Mouse (Mus musculus) midbrain, embryonic 16.5 days (tissue): ENCODE measurements around the gene Ctnnbip1. TPM values are rescaled to one million over a fixed set of nuclear protein-coding genes. Genes with fewer than 3 reads are reported as not detected.

Source experiments
- ATAC-seq: fragments of 200-750 bp; cut with Nextera tagmentation; 2 replicates; pipeline ENCODE4 v1.8.0; 2017; ENCODE audit warnings: moderate TSS enrichment
- H3K27ac ChIP-seq: fragments of 300-500 bp; sonication (generic); 2 replicates; pipeline ENCODE4 v1.5.1; 2014; ENCODE audit warnings: mild to moderate bottlenecking, low read length, mixed read lengths
- H3K27me3 ChIP-seq: fragments of 300-500 bp; sonication (generic); 2 replicates; pipeline ENCODE4 v1.6.1; 2014; ENCODE audit warnings: low read depth, low read length, mixed read lengths; ENCODE audit not compliant: control insufficient read depth, insufficient read depth
- H3K36me3 ChIP-seq: fragments of 300-500 bp; sonication (generic); 2 replicates; pipeline ENCODE4 v1.6.1; 2014; ENCODE audit warnings: mild to moderate bottlenecking, low read length, moderate library complexity, mixed read lengths; ENCODE audit not compliant: control insufficient read depth, insufficient read depth
- H3K4me1 ChIP-seq: fragments of 300-500 bp; sonication (generic); 2 replicates; pipeline ENCODE4 v1.6.1; 2014; ENCODE audit warnings: mild to moderate bottlenecking, low read length, mixed read lengths; ENCODE audit not compliant: control insufficient read depth, insufficient read depth
- H3K4me2 ChIP-seq: fragments of 300-500 bp; sonication (generic); 2 replicates; pipeline ENCODE4 v1.6.1; 2014; ENCODE audit warnings: mild to moderate bottlenecking, low read length, mixed read lengths
- H3K4me3 ChIP-seq: fragments of 300-500 bp; sonication (generic); 2 replicates; pipeline ENCODE4 v1.5.1; 2014; ENCODE audit warnings: low read depth, mild to moderate bottlenecking, low read length, moderate library complexity, mixed read lengths
- H3K9ac ChIP-seq: fragments of 300-500 bp; sonication (generic); 2 replicates; pipeline ENCODE4 v1.6.1; 2014; ENCODE audit warnings: low read depth, low read length, mixed read lengths
- H3K9me3 ChIP-seq: fragments of 300-500 bp; sonication (generic); replicated peaks from 2 replicates; pipeline ENCODE4 v1.6.1; 2014; ENCODE audit warnings: mild to moderate bottlenecking, low read length, mixed read lengths; ENCODE audit not compliant: control insufficient read depth, poor library complexity, severe bottlenecking
- WGBS: fragments of 180-500 bp; shearing (Covaris S2); extraction: QIAGEN DNeasy Blood & Tissue Kit; methylation state at CpG from one replicate; pipeline ENCODE4 v1.1.7; 2014; 5-methylcytosine and 5-hydroxymethylcytosine counted together
- polyA plus RNA-seq: library from polyadenylated mRNA; unstranded; fragments of >200 nt; fragmentation: Nextera tagmentation; extraction: Ambion mirVana; gene quantifications from 2 replicates; pipeline ENCODE4 v1.2.1, GENCODE M21; 2015

The Ctnnbip1 gene
- polyA plus RNA-seq, 1 experiment from 2014 or later, result 111 TPM

DNA sequence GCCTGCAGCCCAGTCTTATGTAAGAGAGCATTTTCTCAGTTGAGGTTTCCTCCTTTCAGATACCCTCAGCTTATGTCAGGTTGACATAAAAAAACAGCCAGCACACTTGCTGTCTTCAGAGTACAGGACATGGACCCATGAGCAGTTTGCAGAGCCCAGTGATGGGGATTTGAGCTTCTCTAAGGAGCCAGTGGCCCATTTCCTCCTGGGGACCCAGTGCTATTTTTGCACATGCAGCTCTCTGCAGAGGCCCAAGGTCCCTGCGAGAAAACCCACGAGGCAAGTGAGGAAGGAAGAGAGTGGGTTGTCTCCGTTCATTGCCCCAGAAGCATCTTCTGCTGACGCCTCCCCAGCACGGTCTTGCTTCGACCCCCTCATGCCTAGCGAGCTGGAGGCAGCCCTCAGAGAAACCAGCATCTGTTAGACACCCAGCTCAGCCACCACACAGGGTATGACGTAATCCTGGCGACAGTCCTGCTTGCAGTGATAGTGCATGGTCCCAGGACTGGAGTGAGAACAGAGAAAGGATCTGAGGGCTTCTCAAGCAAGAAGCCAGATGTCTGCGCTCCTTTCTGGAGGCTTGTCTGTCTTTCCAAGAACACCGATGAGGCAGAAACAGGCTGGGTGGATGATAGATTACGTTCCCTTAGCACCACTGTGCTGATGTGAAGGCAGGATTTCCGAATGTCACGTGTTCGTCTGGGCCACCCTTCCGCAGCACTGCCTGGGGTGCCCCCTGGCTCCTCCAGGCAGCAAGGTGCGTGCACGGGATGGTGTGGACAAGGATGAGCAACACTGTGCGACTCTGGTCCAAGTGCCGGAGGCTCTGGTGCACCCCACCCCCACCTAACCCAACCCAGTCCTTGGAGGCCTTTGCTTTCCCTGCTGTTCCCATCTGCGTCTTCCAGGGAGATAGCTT lies 44.2 kb downstream of the Ctnnbip1 start:
- H3K9ac ChIP-seq, result peak overlapping the region; percentile 35; the same call in 1 of the 2 replicates
- peak overlapping the region; percentile 17 for H3K4me2 ChIP-seq
- peaks cover 3% of the 10 kb centered on the region; the same call in 1 of the 2 replicates for H3K9me3 ChIP-seq
- H3K27ac ChIP-seq, result peak overlapping the region; percentile 75
- WGBS, result 53% methylated on average over 21 of the region's 21 CpGs
- H3K27me3 ChIP-seq, result no peaks in the 10 kb centered on the region
- H3K36me3 ChIP-seq, result peaks cover 4% of the 10 kb centered on the region; the same call in 1 of the 2 replicates
- ATAC-seq, result peak; percentile 43
- no peak overlapping the region for H3K4me3 ChIP-seq
- peaks cover 17% of the 10 kb centered on the region for H3K4me1 ChIP-seq

DNA sequence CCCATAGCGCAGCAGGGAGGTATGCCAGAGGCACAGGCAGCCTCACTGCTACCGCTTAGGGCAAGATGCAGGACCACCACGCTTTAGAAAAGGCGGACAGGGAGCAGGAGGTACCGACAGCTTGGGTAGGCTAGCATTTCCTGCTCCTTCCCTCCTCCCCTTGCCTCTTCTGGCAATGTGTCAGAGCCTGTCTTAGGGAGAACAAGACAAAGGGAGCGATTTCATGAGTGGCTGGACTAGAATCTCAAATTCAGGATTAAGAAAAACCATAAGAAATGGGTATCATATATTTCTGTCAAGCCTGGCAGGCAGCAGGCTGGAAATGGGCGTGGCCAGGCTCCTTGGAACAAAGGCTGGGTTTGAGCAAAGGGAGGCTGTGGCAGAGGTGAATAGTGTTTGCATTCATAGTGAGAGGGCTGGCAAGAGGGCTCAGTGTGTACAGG lies 44.9 kb downstream of the Ctnnbip1 start:
- Histone ChIP-seq H3K4me2 (peak overlapping the region; percentile 17), H3K4me3 (no peak overlapping the region), H3K36me3 (peaks cover 4% of the 10 kb centered on the region; the same call in 1 of the 2 replicates), H3K4me1 (peaks cover 20% of the 10 kb centered on the region), H3K27ac (peak overlapping the region; percentile 75), H3K9me3 (peaks cover 3% of the 10 kb centered on the region; the same call in 1 of the 2 replicates), H3K27me3 (no peaks in the 10 kb centered on the region), H3K9ac (peak overlapping the region; percentile 35; the same call in 1 of the 2 replicates)
- peak; percentile 22; the same call in 1 of the 2 replicates for ATAC-seq
- WGBS, result 16% methylated on average over 7 of the region's 7 CpGs

DNA sequence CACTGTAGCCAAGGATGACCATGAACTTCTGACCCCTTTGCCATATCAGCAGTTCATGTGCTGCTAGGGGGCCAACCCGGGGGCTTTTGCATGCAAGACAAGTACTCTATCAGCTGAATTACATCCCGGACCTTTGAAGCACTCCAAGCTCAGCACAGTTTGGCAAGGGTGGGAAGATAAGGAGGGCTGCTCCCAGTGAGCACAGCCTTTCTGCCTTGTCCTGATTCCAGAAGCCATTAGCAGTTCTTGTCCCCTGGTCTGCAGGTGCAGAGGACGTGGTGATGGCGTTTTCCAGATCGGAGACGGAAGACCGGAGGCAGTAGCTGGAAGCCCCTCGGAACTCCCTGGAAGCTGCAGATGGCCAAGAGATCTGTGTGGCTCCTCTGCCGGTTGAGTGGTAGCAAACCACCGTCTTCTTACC lies 45.9 kb downstream of the Ctnnbip1 start:
- H3K9ac ChIP-seq, result no peak overlapping the region
- no peaks in the 10 kb centered on the region for H3K27me3 ChIP-seq
- H3K9me3 ChIP-seq, result peaks cover 3% of the 10 kb centered on the region; the same call in 1 of the 2 replicates
- no peak overlapping the region for H3K4me3 ChIP-seq
- ATAC-seq, result no peak
- 81% methylated on average over 10 of the region's 10 CpGs for WGBS
- peaks cover 4% of the 10 kb centered on the region; the same call in 1 of the 2 replicates for H3K36me3 ChIP-seq
- H3K27ac ChIP-seq, result peak overlapping the region; percentile 50; the same call in 1 of the 2 replicates
- H3K4me1 ChIP-seq, result peaks cover 20% of the 10 kb centered on the region
- peak overlapping the region; percentile 26; the same call in 1 of the 2 replicates for H3K4me2 ChIP-seq

- WGBS, result 41% methylated on average over 20 of the region's 20 CpGs
- Histone ChIP-seq H3K9me3 (peaks cover 3% of the 10 kb centered on the region; the same call in 1 of the 2 replicates), H3K27ac (peak overlapping the region; percentile 83), H3K4me2 (peak overlapping the region; percentile 43), H3K27me3 (no peaks in the 10 kb centered on the region), H3K9ac (peak overlapping the region; percentile 23; the same call in 1 of the 2 replicates), H3K36me3 (peaks cover 4% of the 10 kb centered on the region; the same call in 1 of the 2 replicates), H3K4me1 (peaks cover 20% of the 10 kb centered on the region), H3K4me3 (no peak overlapping the region)
- peak; percentile 68 for ATAC-seq
Observed at GRCm38 (mm10) chr4:149564452-149565407, 46.7 kb downstream of the Ctnnbip1 start.

DNA sequence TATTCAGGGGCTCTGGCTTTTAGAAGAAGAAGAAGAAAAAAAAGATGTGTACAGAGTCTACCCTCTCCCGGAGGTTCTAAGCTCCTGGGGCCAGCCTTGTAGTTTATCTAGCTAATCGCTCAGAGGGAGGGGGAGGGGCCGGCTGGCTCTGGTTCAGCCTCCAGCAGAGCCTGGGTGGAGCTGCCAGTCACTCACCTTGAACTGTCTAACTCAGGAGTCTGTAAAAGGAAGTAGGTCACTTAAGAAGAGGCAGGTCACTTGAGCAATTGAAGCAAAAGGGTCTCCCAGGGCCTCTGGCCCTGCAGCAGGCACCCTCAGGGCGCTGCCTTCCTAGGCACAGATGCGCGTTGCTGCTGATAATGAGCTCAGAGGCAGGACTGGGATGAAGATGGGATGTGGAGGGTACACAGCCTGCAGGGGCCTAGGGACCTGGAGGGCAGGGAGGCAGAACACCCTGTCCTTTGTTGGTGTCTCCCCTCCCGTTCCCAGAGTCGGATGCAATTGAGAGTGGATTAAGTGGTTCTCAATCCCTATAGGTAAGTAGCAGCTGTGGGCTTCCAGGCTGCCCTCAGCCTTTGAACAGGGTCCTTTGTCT lies 49.5 kb downstream of the Ctnnbip1 start:
- Histone ChIP-seq H3K4me2 (no peak overlapping the region), H3K36me3 (no peaks in the 10 kb centered on the region), H3K9me3 (no peaks in the 10 kb centered on the region), H3K4me3 (no peak overlapping the region), H3K4me1 (peaks cover 17% of the 10 kb centered on the region), H3K27me3 (no peaks in the 10 kb centered on the region), H3K27ac (no peak overlapping the region), H3K9ac (no peak overlapping the region)
- ATAC-seq, result no peak
- 12% methylated on average over 8 of the region's 8 CpGs for WGBS

DNA sequence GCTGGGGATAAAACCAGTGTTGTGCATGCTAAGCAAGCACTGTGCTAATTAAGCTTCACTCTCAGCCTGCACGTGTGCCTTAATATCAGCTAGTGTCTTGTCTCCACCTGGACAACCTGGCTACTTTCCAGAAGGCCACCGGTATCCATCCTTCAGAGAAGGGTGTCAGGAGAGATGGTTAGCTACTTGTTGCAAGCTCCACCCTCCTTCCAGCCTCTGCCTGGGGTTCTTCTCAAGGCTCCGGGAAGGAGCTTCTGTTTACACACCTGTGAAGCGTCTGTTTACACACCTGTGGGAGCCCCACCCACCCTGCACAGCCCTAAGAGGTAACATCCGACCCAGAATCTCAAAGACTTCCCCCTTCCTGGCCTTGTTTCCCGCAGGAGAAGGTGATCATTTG lies 50.6 kb downstream of the Ctnnbip1 start:
- Histone ChIP-seq H3K36me3 (no peaks in the 10 kb centered on the region), H3K27me3 (no peaks in the 10 kb centered on the region), H3K4me1 (peaks cover 11% of the 10 kb centered on the region), H3K9ac (no peak overlapping the region), H3K4me2 (no peak overlapping the region), H3K4me3 (no peak overlapping the region), H3K27ac (no peak overlapping the region), H3K9me3 (no peaks in the 10 kb centered on the region)
- WGBS, result 74% methylated on average over 6 of the region's 6 CpGs
- ATAC-seq, result no peak

- H3K27ac ChIP-seq, result no peak overlapping the region
- WGBS, result 82% methylated on average over 6 of the region's 6 CpGs
Observed at GRCm38 (mm10) chr4:149569781-149570497, 51.9 kb downstream of the Ctnnbip1 start.

GRCm38 (mm10) chr4:149570498-149570863 lies 52.4 kb downstream of the Ctnnbip1 start:
- ATAC-seq, result no peak
- Histone ChIP-seq H3K4me2 (no peak overlapping the region), H3K27ac (no peak overlapping the region), H3K27me3 (no peaks in the 10 kb centered on the region), H3K4me1 (peaks cover 3% of the 10 kb centered on the region), H3K9me3 (no peaks in the 10 kb centered on the region), H3K9ac (no peak overlapping the region), H3K36me3 (no peaks in the 10 kb centered on the region), H3K4me3 (no peak overlapping the region)
- WGBS, result 73% methylated on average over 4 of the region's 4 CpGs

More at GRCm38 (mm10) chr4:149569781-149570497, 51.9 kb downstream of the Ctnnbip1 start:
- ATAC-seq, result no peak
- H3K4me3 ChIP-seq, result no peak overlapping the region
- H3K9me3 ChIP-seq, result no peaks in the 10 kb centered on the region
- no peak overlapping the region for H3K4me2 ChIP-seq
- H3K4me1 ChIP-seq, result peaks cover 8% of the 10 kb centered on the region
- no peak overlapping the region for H3K9ac ChIP-seq
- no peaks in the 10 kb centered on the region for H3K27me3 ChIP-seq
- H3K36me3 ChIP-seq, result no peaks in the 10 kb centered on the region
